ENCODE assay signal across 8 mouse cellular contexts in genomic region chr19:6242281-6242680, GRCm38 (mm10). TPM values are rescaled to one million over a fixed set of nuclear protein-coding genes. Genes with fewer than 3 reads are reported as not detected.
A peak's percentile ranks its signal among the peaks of the same experiment; 100 is the strongest.
DNase-seq lines count a peak whose midpoint lies in the region; ATAC-seq lines count a peak whose summit lies in the region.

No protein-coding gene starts in this region.

- peaks cover 30% of the 10 kb centered on the region for H3K36me3 ChIP-seq in hindbrain, embryonic 12.5 days
- peaks cover 4% of the 10 kb centered on the region for H3K36me3 ChIP-seq in midbrain, embryonic 16.5 days (ENCODE audit: control insufficient read depth, insufficient read depth, low read length)

- ATAC-seq in activated CD4-positive, CD25-positive, alpha-beta regulatory T cell, adult 4 months = peak; percentile 70
- ATAC-seq in erythroblast, adult 5-6 weeks (replicated peaks; ENCODE audit: low FRiP score, poor library complexity, severe bottlenecking) = peak; percentile 64
- ATAC-seq in hindbrain, embryonic 12.5 days (ENCODE audit: low FRiP score) = no peak
- no peak for ATAC-seq in midbrain, embryonic 16.5 days

- 0% methylated on average over 4 of the region's 4 CpGs for WGBS in hindbrain, embryonic 12.5 days
- 0% methylated on average over 4 of the region's 4 CpGs for WGBS in midbrain, embryonic 16.5 days

- H3K4me1 ChIP-seq in hindbrain, embryonic 12.5 days = peaks cover 12% of the 10 kb centered on the region
- peaks cover 14% of the 10 kb centered on the region for H3K4me1 ChIP-seq in midbrain, embryonic 16.5 days (ENCODE audit: control insufficient read depth, insufficient read depth, low read length)

- H3K9me3 ChIP-seq in hindbrain, embryonic 12.5 days (replicated peaks) = no peaks in the 10 kb centered on the region
- no peaks in the 10 kb centered on the region for H3K9me3 ChIP-seq in midbrain, embryonic 16.5 days (replicated peaks; ENCODE audit: control insufficient read depth, low read length, poor library complexity, severe bottlenecking)

- H3K27me3 ChIP-seq in hindbrain, embryonic 12.5 days = no peaks in the 10 kb centered on the region
- no peaks in the 10 kb centered on the region for H3K27me3 ChIP-seq in midbrain, embryonic 16.5 days (ENCODE audit: control insufficient read depth, insufficient read depth, low read depth, low read length)

- H3K4me2 ChIP-seq in hindbrain, embryonic 12.5 days (replicated peaks) = peak overlapping the region; percentile 93
- peak overlapping the region; percentile 98 for H3K4me2 ChIP-seq in midbrain, embryonic 16.5 days (ENCODE audit: low read length)

- H3K4me3 ChIP-seq in hindbrain, embryonic 12.5 days = peak overlapping the region; percentile 85
- H3K4me3 ChIP-seq in midbrain, embryonic 16.5 days (ENCODE audit: low read depth, low read length) = peak overlapping the region; percentile 89

- peak overlapping the region; percentile 93 for H3K9ac ChIP-seq in hindbrain, embryonic 12.5 days
- H3K9ac ChIP-seq in midbrain, embryonic 16.5 days (ENCODE audit: low read depth, low read length) = peak overlapping the region; percentile 95

- DNase-seq in adrenal gland, adult 8-10 months = peak; percentile 71
- DNase-seq in adrenal gland, postnatal 4 days (ENCODE audit: low spot score in 2 of 2) = no peak
- peak; percentile 73 for DNase-seq in liver
- DNase-seq in testis, postnatal 14 days (ENCODE audit: low spot score) = peak; percentile 64

- 0 out of 2 replicates have a peak overlapping the region, but pooled peaks have one; percentile 72 for H3K27ac ChIP-seq in hindbrain, embryonic 12.5 days
- no peak overlapping the region for H3K27ac ChIP-seq in midbrain, embryonic 16.5 days (ENCODE audit: low read length)

RNA-seq across cellular contexts. Expression of gene Atg2a, which starts 0.8 kb away (rescaled TPM):
- total RNA-seq in adrenal gland, adult 8-10 months (2022) = 10 to 100 TPM; 38.6 to 57.9 (median 48.3) TPM
- total RNA-seq in adrenal gland, postnatal 4 days (2021) = 10 to 100 TPM; 40.0 to 41.1 TPM
- 10 to 100 TPM in 1 of 2 experiments, 1 to 10 TPM in 1; 7.4 to 17.2 TPM for polyA plus RNA-seq in activated CD4-positive, CD25-positive, alpha-beta regulatory T cell, adult 4 months (2017; shearing (Covaris generic))
- 32.4 and 33.4 TPM in 2 replicates for total RNA-seq in erythroblast, adult 5-6 weeks (2015; ENCODE audit: low replicate concordance)
- total RNA-seq in erythroblast, adult 5-6 weeks (2017; ENCODE audit: low replicate concordance) = 32.2 and 39.0 TPM in 2 replicates
- polyA plus RNA-seq in hindbrain, embryonic 12.5 days (2016; fragmentation: Nextera tagmentation; extraction: Ambion mirVana) = 14.7 and 15.4 TPM in 2 replicates
- polyA plus RNA-seq in midbrain, embryonic 16.5 days (2015; fragmentation: Nextera tagmentation; extraction: Ambion mirVana) = 12.9 and 15.5 TPM in 2 replicates

RNA-seq across cellular contexts. Expression of gene Ppp2r5b, which starts 6.6 kb away (rescaled TPM):
- 100 to 1,000 TPM; 103 to 160 (median 124) TPM for total RNA-seq in adrenal gland, adult 8-10 months (2022)
- total RNA-seq in adrenal gland, postnatal 4 days (2021) = 10 to 100 TPM; 68.4 to 71.2 TPM
- polyA plus RNA-seq in activated CD4-positive, CD25-positive, alpha-beta regulatory T cell, adult 4 months (2017; shearing (Covaris generic)) = 1 to 10 TPM; 1.4 to 1.5 TPM
- total RNA-seq in erythroblast, adult 5-6 weeks (2015; ENCODE audit: low replicate concordance) = 45.5 and 51.0 TPM in 2 replicates
- total RNA-seq in erythroblast, adult 5-6 weeks (2017; ENCODE audit: low replicate concordance) = 117 and 295 TPM in 2 replicates
- polyA plus RNA-seq in hindbrain, embryonic 12.5 days (2016; fragmentation: Nextera tagmentation; extraction: Ambion mirVana) = 66.3 and 72.2 TPM in 2 replicates
- 149 and 165 TPM in 2 replicates for polyA plus RNA-seq in midbrain, embryonic 16.5 days (2015; fragmentation: Nextera tagmentation; extraction: Ambion mirVana)

RNA-seq across cellular contexts. Expression of gene Gpha2, which starts 16.1 kb away (rescaled TPM):
- total RNA-seq in adrenal gland, adult 8-10 months (2022) = 10 to 100 TPM; 23.4 to 37.6 (median 29.4) TPM
- 10 to 100 TPM; 40.5 to 50.4 TPM for total RNA-seq in adrenal gland, postnatal 4 days (2021)
- not detected for polyA plus RNA-seq in activated CD4-positive, CD25-positive, alpha-beta regulatory T cell, adult 4 months (2017; shearing (Covaris generic))
- total RNA-seq in erythroblast, adult 5-6 weeks (2015; ENCODE audit: low replicate concordance) = not detected in 2 replicates
- not detected in 2 replicates for total RNA-seq in erythroblast, adult 5-6 weeks (2017; ENCODE audit: low replicate concordance)
- 1.4 and 1.5 TPM in 2 replicates for polyA plus RNA-seq in hindbrain, embryonic 12.5 days (2016; fragmentation: Nextera tagmentation; extraction: Ambion mirVana)
- polyA plus RNA-seq in midbrain, embryonic 16.5 days (2015; fragmentation: Nextera tagmentation; extraction: Ambion mirVana) = not detected in 2 replicates

RNA-seq across cellular contexts. Expression of gene Ehd1, which starts 34.2 kb away (rescaled TPM):
- total RNA-seq in adrenal gland, adult 8-10 months (2022) = 100 to 1,000 TPM in 3 of 4 experiments, 10 to 100 TPM in 1; 90.8 to 130 (median 118) TPM
- 10 to 100 TPM; 88.2 to 90.2 TPM for total RNA-seq in adrenal gland, postnatal 4 days (2021)
- polyA plus RNA-seq in activated CD4-positive, CD25-positive, alpha-beta regulatory T cell, adult 4 months (2017; shearing (Covaris generic)) = 10 to 100 TPM; 11.0 to 15.2 TPM
- total RNA-seq in erythroblast, adult 5-6 weeks (2015; ENCODE audit: low replicate concordance) = 12.7 and 13.2 TPM in 2 replicates
- total RNA-seq in erythroblast, adult 5-6 weeks (2017; ENCODE audit: low replicate concordance) = 25.8 and 25.9 TPM in 2 replicates
- polyA plus RNA-seq in hindbrain, embryonic 12.5 days (2016; fragmentation: Nextera tagmentation; extraction: Ambion mirVana) = 90.8 and 92.7 TPM in 2 replicates
- polyA plus RNA-seq in midbrain, embryonic 16.5 days (2015; fragmentation: Nextera tagmentation; extraction: Ambion mirVana) = 99.6 and 103 TPM in 2 replicates

RNA-seq across cellular contexts. Expression of gene Majin, which starts 58.1 kb away (rescaled TPM):
- total RNA-seq in adrenal gland, adult 8-10 months (2022) = 1 to 10 TPM; 2.0 to 4.4 (median 3.5) TPM
- total RNA-seq in adrenal gland, postnatal 4 days (2021) = 1 to 10 TPM; 2.1 to 3.5 TPM
- under 1 TPM in 1 of 2 experiments, not detected in 1; 0.60 TPM for polyA plus RNA-seq in activated CD4-positive, CD25-positive, alpha-beta regulatory T cell, adult 4 months (2017; shearing (Covaris generic))
- not detected in 2 replicates for total RNA-seq in erythroblast, adult 5-6 weeks (2015; ENCODE audit: low replicate concordance)
- not detected in 2 replicates for total RNA-seq in erythroblast, adult 5-6 weeks (2017; ENCODE audit: low replicate concordance)
- not detected in 2 replicates for polyA plus RNA-seq in hindbrain, embryonic 12.5 days (2016; fragmentation: Nextera tagmentation; extraction: Ambion mirVana)
- polyA plus RNA-seq in midbrain, embryonic 16.5 days (2015; fragmentation: Nextera tagmentation; extraction: Ambion mirVana) = not detected in 2 replicates

Comparison
In these comparisons a context has a peak if more than half of its experiments do, and no peak if none do; other contexts are left out.
1. DNase-seq: peak in adrenal gland, adult 8-10 months (single experiment), liver (single experiment) and testis, postnatal 14 days (single experiment); none in adrenal gland, postnatal 4 days (0 of 2).
2. ATAC-seq: peak in activated CD4-positive, CD25-positive, alpha-beta regulatory T cell, adult 4 months (single experiment) and erythroblast, adult 5-6 weeks (single experiment); none in hindbrain, embryonic 12.5 days (single experiment) and midbrain, embryonic 16.5 days (single experiment).
3. RNA of gene Gpha2, which starts 16.1 kb away (total RNA-seq): 40.5 to 50.4 TPM in adrenal gland, postnatal 4 days and 23.4 to 37.6 TPM in adrenal gland, adult 8-10 months; not detected in erythroblast, adult 5-6 weeks; every median in the first group is over 10 times any median in the second.